Mouse (Mus musculus): ENCODE results near the gene Dnajc25. TPM values are rescaled to one million over a fixed set of nuclear protein-coding genes. Genes with fewer than 3 reads are reported as not detected.

The Dnajc25 gene
- total RNA-seq, 2 experiments from 2014 or later: 5.5 to 5.8 TPM

DNA sequence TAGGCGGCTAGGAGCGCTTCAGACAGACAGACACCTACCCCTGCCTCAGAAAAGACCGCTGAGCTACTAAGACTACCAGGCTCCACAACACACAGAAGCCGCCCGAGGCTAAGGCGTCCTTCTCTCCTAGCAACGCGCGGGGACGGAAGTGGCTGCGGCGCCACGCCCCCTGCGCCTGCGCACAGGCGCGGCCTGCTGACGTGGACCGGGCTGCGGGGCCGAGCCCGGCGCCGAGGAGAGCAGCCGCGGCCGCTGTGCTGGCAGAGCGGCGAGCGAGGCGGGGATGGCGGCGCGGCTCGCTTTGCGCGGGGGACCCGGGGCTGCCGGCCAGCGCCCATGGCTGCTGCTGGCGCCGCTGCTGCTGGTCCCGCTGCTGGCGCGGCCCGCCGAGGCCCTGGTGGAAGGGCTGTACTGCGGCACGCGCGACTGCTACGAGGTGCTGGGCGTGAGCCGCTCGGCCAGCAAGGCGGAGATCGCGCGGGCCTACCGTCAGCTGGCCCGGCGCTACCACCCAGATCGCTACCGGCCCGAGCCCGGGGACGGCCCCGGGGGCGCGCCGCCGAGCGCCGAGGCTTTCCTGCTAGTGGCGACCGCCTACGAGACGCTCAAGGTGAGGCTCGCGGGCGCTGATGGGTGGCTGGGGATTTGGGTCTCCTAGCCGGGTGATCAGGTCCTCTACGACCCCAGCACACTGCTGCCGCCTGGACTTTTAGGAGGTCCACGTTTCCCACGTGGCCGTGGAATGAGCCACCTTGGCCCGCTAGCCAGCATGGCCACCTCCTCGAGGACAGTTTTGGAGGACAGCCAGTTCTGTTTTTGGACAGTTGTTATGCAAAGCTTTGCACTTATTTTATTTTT is 8.3 kb downstream of the Dnajc25 start, which contains the start of gene Gm20503:
Gm20503 (plus strand) TSS at position 263 of the 858 bp plus-strand sequence.
- peak; percentile 78 for DNase-seq (ENCODE audit: extremely low spot score in 1 of 2, low spot score in 1 of 2)

- DNase-seq (ENCODE audit: extremely low spot score in 1 of 2, low spot score in 1 of 2): no peak
Measured at GRCm38 (mm10) chr4:59003806-59004200, 8.9 kb downstream of the Dnajc25 start.

DNA sequence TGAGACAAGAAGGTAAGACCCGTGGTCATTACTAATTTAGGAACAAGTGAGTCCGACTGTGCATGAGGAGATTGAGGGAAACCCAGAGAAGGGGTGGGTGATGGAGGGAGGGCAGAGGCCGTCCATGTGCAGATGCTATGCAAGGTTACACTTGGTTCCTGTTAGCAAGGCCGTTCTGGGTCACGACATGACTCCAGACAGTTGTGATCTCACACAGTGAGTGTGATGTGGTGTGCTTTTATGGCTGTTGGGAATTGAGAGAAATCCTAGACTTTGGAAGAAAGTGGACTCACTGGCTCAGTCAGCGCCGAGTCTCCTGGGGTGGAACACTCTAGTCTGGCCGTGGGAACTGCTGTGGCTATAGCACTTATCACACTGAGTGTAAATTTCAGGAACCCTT is 11.3 kb downstream of the Dnajc25 start:
- no peak for DNase-seq (ENCODE audit: extremely low spot score in 1 of 2, low spot score in 1 of 2)

GRCm38 (mm10) chr4:59007016-59007415 is 12.2 kb downstream of the Dnajc25 start:
- DNase-seq (ENCODE audit: extremely low spot score in 1 of 2, low spot score in 1 of 2): no peak

GRCm38 (mm10) chr4:59007974-59008373 is 13.1 kb downstream of the Dnajc25 start:
- DNase-seq (ENCODE audit: extremely low spot score in 1 of 2, low spot score in 1 of 2): no peak

- no peak for DNase-seq (ENCODE audit: extremely low spot score in 1 of 2, low spot score in 1 of 2)
Measured at GRCm38 (mm10) chr4:59009186-59009585, 14.3 kb downstream of the Dnajc25 start.

DNA sequence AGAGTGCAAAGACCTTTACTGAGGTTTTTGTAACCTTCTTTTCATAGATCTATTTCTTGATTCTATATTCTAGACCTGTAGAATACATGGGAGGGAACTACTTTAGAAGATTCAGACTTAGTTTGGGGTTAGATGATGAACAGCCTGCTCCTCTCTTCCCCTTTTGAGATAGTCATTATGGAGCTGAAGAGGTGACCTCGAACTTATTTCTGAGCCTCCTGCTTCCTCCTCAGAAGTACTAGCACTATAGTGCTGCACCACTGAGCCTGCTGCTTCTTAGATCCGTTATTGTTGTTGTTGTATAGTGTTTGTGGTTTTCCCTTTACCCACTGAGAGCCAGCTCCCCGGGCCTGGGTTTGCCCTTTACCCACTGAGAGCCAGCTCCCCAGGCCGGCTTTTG is 14.8 kb downstream of the Dnajc25 start:
- no peak for DNase-seq (ENCODE audit: extremely low spot score in 1 of 2, low spot score in 1 of 2)

DNA sequence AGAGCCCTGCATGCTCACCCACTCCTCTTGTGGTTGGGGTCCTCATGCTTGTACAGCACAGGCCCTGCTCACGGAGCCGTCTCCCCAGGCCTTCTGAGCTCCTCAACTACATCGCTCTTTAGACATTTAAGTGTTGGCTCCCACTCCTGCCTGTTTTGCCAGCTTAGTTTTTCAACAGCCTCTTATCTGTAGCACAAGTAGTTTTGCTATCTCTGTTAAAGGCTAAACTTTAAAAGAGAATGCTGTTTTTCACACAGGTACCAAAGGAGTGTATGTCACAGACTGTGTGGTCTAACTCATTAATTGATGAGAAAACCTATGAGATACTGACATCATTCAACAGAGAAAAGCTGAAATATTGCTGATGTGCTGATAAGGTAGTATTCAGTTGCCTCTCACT is 16.6 kb downstream of the Dnajc25 start:
- DNase-seq (ENCODE audit: extremely low spot score in 1 of 2, low spot score in 1 of 2): no peak

GRCm38 (mm10) chr4:59015181-59015580 is 20.3 kb downstream of the Dnajc25 start:
- no peak for DNase-seq (ENCODE audit: extremely low spot score in 1 of 2, low spot score in 1 of 2)

- no peak for DNase-seq (ENCODE audit: extremely low spot score in 1 of 2, low spot score in 1 of 2)
Measured at GRCm38 (mm10) chr4:59016922-59017321, 22.1 kb downstream of the Dnajc25 start.

DNA sequence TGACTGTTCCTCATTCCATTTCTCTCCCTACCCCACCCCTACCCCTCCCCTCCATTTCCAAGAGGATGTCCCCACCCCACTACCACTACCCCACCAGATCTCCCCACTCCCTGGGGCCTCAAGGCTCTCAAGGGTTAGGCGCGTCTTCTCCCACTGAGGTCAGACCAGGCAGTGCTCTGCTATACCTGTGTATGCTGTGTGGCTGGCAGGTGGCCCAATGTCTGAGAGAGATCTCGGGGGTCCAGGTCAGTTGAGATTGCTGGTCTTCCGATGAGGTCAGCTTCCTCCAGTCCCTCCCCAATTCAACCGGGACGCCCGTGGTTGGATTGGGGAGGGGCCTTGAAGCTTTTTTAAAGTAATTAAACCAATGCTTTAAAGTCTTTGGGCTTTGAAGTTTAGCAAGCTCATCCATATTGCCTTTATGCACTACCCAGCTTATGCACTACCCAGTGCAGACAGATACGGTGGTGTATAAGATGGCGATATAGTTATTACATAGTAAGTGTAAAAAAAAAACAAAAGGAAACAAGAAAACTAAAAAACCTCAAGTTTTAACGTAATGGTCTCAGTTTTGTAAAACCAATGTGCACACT is 39.6 kb downstream of the Dnajc25 start:
- no peak for DNase-seq (ENCODE audit: extremely low spot score in 1 of 2, low spot score in 1 of 2)

GRCm38 (mm10) chr4:59034918-59035785 is 40.3 kb downstream of the Dnajc25 start, which contains the start of gene Gng10:
Gene Gng10, plus strand, starts transcription at chr4:59035088.
- peak; percentile 62 to 76 for DNase-seq (ENCODE audit: extremely low spot score in 1 of 2, low spot score in 1 of 2)

DNA sequence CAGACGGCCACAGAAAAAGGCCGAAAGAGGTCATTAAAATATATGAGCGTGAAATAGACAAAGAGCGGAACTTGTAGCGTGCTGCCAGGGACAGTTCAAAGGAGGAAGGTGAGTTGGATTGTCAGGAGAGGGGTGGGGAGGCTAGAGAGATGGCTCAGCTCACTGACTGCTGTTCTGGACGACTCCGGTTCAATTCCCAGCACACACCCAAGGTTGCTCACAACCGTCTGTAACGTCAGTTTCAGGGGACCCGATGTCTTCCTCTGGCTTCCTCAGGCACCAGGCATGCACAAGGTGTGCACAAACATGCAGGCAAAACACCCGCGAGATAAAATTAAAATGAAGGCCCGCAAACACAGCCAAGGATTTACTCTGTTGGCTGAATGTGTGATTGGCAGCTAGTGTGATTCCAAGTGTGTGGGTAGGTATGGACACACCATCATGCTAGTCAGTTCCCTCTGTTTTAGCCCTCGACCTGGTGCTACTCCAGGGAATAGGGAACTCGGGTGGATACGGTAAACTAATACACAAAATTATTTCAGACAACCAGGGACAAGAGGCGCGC is 41.0 kb downstream of the Dnajc25 start:
- DNase-seq (ENCODE audit: extremely low spot score in 1 of 2, low spot score in 1 of 2): no peak

- peak; percentile 46 to 79 for DNase-seq (ENCODE audit: extremely low spot score in 1 of 2, low spot score in 1 of 2)
Measured at GRCm38 (mm10) chr4:59036490-59037127, 41.7 kb downstream of the Dnajc25 start.

- DNase-seq (ENCODE audit: extremely low spot score in 1 of 2, low spot score in 1 of 2): no peak
Measured at GRCm38 (mm10) chr4:59037525-59037924, 42.7 kb downstream of the Dnajc25 start.

DNA sequence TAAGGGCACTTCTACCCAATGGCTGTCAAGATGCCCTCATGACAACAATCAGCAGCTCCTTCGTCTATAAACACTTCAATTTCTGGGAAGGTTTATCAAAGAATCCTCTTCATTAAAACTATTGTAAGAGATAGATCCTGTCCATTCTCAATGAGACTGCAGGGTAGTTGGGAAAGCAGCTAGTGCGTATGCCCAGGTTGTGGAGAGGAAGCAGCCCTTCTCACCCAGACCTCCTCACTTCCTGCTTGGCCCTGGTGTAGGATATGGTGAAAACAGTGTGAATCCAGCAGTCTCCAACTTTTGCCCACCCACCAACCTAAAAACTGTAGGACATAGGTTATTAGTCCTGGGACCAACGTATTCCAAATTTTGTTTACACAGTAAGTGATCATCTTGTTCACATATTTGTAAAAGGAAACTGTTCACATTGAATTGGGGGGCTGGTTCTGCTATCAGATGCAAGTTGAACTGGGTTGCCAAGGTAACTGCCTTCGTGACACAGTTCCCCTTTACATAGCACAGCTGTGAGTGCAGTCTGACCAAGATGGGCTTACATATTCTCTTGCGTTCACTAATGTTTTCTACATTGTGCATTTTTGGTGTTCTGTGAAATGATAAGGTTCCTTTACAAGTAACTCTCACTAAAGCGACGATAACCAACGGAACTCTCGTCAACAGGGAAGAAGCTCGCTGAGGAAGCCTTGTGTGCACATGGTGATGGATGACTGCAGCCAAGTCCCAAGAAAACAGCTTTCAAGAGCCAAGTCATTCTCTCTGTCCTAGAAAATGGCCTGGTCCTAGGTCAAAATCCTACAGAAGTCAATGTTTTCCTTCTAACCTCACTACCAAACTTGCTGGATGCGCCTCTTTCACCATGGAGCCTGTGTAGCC is 45.8 kb downstream of the Dnajc25 start:
- DNase-seq (ENCODE audit: extremely low spot score in 1 of 2, low spot score in 1 of 2): no peak

DNA sequence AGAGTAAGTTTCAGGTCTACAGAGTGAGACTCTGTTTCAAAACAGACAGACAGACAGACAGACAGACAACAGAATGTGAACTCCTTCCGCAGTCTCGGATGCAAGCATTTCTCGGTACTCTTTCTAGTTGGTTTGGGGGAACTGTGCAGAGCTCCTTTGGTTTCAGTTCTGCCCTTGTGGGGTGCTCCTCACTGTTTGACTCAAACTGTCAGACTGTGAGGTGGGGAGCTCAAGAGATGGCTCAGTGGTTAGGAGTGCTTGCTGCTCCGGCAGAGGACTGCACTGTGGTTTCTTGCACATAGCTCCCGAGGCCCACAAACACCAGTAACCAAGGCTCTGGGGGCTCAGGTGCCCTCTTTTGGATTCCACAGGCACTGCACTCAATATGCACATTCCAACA is 48.2 kb downstream of the Dnajc25 start:
- no peak for DNase-seq (ENCODE audit: extremely low spot score in 1 of 2, low spot score in 1 of 2)

GRCm38 (mm10) chr4:59043891-59044290 is 49.0 kb downstream of the Dnajc25 start:
- DNase-seq (ENCODE audit: extremely low spot score in 1 of 2, low spot score in 1 of 2): no peak

DNA sequence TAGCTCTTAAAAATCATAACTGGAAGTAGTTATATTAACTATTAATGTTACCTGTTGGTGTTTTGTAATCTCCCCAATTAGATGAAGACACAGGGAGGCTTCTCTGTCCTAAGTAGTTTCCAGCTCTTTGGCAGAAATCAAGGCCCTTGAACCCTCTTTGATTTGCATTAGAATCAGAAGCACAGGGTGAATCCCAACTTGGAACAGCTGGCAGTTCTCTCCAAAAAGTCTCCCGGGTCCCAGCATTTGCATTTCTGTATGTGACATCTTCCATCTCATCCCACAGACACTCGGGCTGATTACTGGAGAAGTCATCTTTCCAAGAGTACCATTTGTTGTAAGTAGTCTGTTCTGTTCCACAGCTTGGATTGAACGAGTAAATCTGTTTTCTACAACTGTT is 52.4 kb downstream of the Dnajc25 start:
- no peak for DNase-seq (ENCODE audit: extremely low spot score in 1 of 2, low spot score in 1 of 2)
